Mouse (Mus musculus) hindbrain, embryonic 11.5 days (tissue): Measurements from ENCODE around the gene Lrguk. TPM values are rescaled to one million over a fixed set of nuclear protein-coding genes. Genes with fewer than 3 reads are reported as not detected.

Experiments used
- ATAC-seq: fragments of 200-750 bp; cut with Nextera tagmentation; 2 replicates; pipeline ENCODE4 v1.8.0; 2017; ENCODE audit warnings: mild to moderate bottlenecking, moderate TSS enrichment, moderate library complexity; ENCODE audit not compliant: low FRiP score
- DNase-seq: peaks from one replicate; pipeline ENCODE4 v3.0.0-alpha.2; 2015; ENCODE audit warnings: low spot score
- H3K27ac ChIP-seq: fragments of 300-500 bp; sonication (generic); 2 replicates; pipeline ENCODE4 v1.5.1; 2014; ENCODE audit warnings: mild to moderate bottlenecking, low read depth, low read length
- H3K27me3 ChIP-seq: fragments of 300-500 bp; sonication (generic); 2 replicates; pipeline ENCODE4 v1.6.1; 2014; ENCODE audit warnings: mild to moderate bottlenecking, low read length, moderate library complexity, mixed read lengths; ENCODE audit not compliant: control insufficient read depth, insufficient read depth
- H3K36me3 ChIP-seq: fragments of 300-500 bp; sonication (generic); 2 replicates; pipeline ENCODE4 v1.6.1; 2014; ENCODE audit warnings: mild to moderate bottlenecking, low read length, moderate library complexity, mixed read lengths; ENCODE audit not compliant: control insufficient read depth, insufficient read depth
- H3K4me1 ChIP-seq: fragments of 300-500 bp; sonication (generic); replicated peaks from 2 replicates; pipeline ENCODE4 v1.6.1; 2014; ENCODE audit warnings: low read length, mixed read lengths; ENCODE audit not compliant: control insufficient read depth, insufficient read depth
- H3K4me2 ChIP-seq: fragments of 300-500 bp; sonication (generic); replicated peaks from 2 replicates; pipeline ENCODE4 v1.6.1; 2014; ENCODE audit warnings: mild to moderate bottlenecking, low read depth, low read length
- H3K4me3 ChIP-seq: fragments of 300-500 bp; sonication (generic); 2 replicates; pipeline ENCODE4 v1.5.1; 2014; ENCODE audit warnings: low read depth, low read length
- H3K9ac ChIP-seq: fragments of 300-500 bp; sonication (generic); 2 replicates; pipeline ENCODE4 v1.6.1; 2014; ENCODE audit warnings: low read depth, low read length
- H3K9me3 ChIP-seq: fragments of 300-500 bp; sonication (generic); 2 replicates; pipeline ENCODE4 v1.6.1; 2016; ENCODE audit warnings: low read length; ENCODE audit not compliant: control insufficient read depth
- WGBS: fragments of 180-500 bp; shearing (Covaris S2); extraction: QIAGEN DNeasy Blood & Tissue Kit; methylation state at CpG from one replicate; pipeline ENCODE4 v1.1.7; 2014; 5-methylcytosine and 5-hydroxymethylcytosine counted together
- polyA plus RNA-seq: library from polyadenylated mRNA; unstranded; fragments of >200 nt; fragmentation: Nextera tagmentation; extraction: Ambion mirVana; gene quantifications from 2 replicates; pipeline ENCODE4 v1.2.1, GENCODE M21; 2014

Gene Lrguk
- polyA plus RNA-seq, 1 experiment from 2014 or later, result 1.9 TPM

GRCm38 (mm10) chr6:34083471-34083870 lies 54.2 kb downstream of the Lrguk start:
- ATAC-seq (no peak), DNase-seq (no peak)
- Histone ChIP-seq H3K27ac (no peak overlapping the region), H3K36me3 (no peaks in the 10 kb centered on the region), H3K4me2 (no peak overlapping the region), H3K27me3 (no peaks in the 10 kb centered on the region), H3K4me1 (no peaks in the 10 kb centered on the region), H3K9ac (no peak overlapping the region), H3K9me3 (no peaks in the 10 kb centered on the region), H3K4me3 (no peak overlapping the region)
- 96% methylated on average over 5 of the region's 5 CpGs for WGBS

GRCm38 (mm10) chr6:34087701-34088100 lies 58.5 kb downstream of the Lrguk start:
- Histone ChIP-seq H3K4me2 (no peak overlapping the region), H3K4me3 (no peak overlapping the region), H3K9me3 (no peaks in the 10 kb centered on the region), H3K27ac (no peak overlapping the region), H3K36me3 (no peaks in the 10 kb centered on the region), H3K4me1 (no peaks in the 10 kb centered on the region), H3K27me3 (no peaks in the 10 kb centered on the region), H3K9ac (no peak overlapping the region)
- WGBS, result 95% methylated on average over 4 of the region's 4 CpGs
- ATAC-seq (no peak), DNase-seq (no peak)

GRCm38 (mm10) chr6:34088986-34089385 lies 59.7 kb downstream of the Lrguk start:
- Histone ChIP-seq H3K4me1 (no peaks in the 10 kb centered on the region), H3K27ac (no peak overlapping the region), H3K9ac (no peak overlapping the region), H3K36me3 (no peaks in the 10 kb centered on the region), H3K27me3 (no peaks in the 10 kb centered on the region), H3K4me3 (no peak overlapping the region), H3K4me2 (no peak overlapping the region), H3K9me3 (no peaks in the 10 kb centered on the region)
- ATAC-seq (no peak), DNase-seq (no peak)
- 87% methylated on average over 3 of the region's 3 CpGs for WGBS

- H3K27me3 ChIP-seq, result no peaks in the 10 kb centered on the region
- no peaks in the 10 kb centered on the region for H3K36me3 ChIP-seq
- ATAC-seq (no peak), DNase-seq (no peak)
- no peaks in the 10 kb centered on the region for H3K9me3 ChIP-seq
- 73% methylated on average over 3 of the region's 3 CpGs for WGBS
- H3K4me1 ChIP-seq, result no peaks in the 10 kb centered on the region
- H3K4me3 ChIP-seq, result no peak overlapping the region
- no peak overlapping the region for H3K9ac ChIP-seq
- no peak overlapping the region for H3K27ac ChIP-seq
- no peak overlapping the region for H3K4me2 ChIP-seq
These were observed 62.3 kb downstream of the Lrguk start for GRCm38 (mm10) chr6:34091537-34091936.

- no peaks in the 10 kb centered on the region for H3K4me1 ChIP-seq
- no peaks in the 10 kb centered on the region for H3K36me3 ChIP-seq
- no peak overlapping the region for H3K9ac ChIP-seq
- H3K27me3 ChIP-seq, result no peaks in the 10 kb centered on the region
- no peak overlapping the region for H3K4me3 ChIP-seq
- no peak overlapping the region for H3K27ac ChIP-seq
- 85% methylated on average over 6 of the region's 6 CpGs for WGBS
- H3K4me2 ChIP-seq, result no peak overlapping the region
- H3K9me3 ChIP-seq, result no peaks in the 10 kb centered on the region
- DNase-seq, result no peak
- no peak for ATAC-seq
These were observed 67.0 kb downstream of the Lrguk start for GRCm38 (mm10) chr6:34096274-34096673.

GRCm38 (mm10) chr6:34096905-34097304 lies 67.7 kb downstream of the Lrguk start:
- no peaks in the 10 kb centered on the region for H3K36me3 ChIP-seq
- WGBS, result 91% methylated on average over 4 of the region's 4 CpGs
- no peaks in the 10 kb centered on the region for H3K9me3 ChIP-seq
- no peaks in the 10 kb centered on the region for H3K4me1 ChIP-seq
- DNase-seq (no peak), ATAC-seq (no peak)
- no peak overlapping the region for H3K9ac ChIP-seq
- H3K4me3 ChIP-seq, result no peak overlapping the region
- no peak overlapping the region for H3K27ac ChIP-seq
- no peak overlapping the region for H3K4me2 ChIP-seq
- H3K27me3 ChIP-seq, result no peaks in the 10 kb centered on the region

GRCm38 (mm10) chr6:34099725-34100124 lies 70.5 kb downstream of the Lrguk start:
- Histone ChIP-seq H3K9ac (no peak overlapping the region), H3K27ac (no peak overlapping the region), H3K4me2 (no peak overlapping the region), H3K36me3 (no peaks in the 10 kb centered on the region), H3K9me3 (no peaks in the 10 kb centered on the region), H3K27me3 (no peaks in the 10 kb centered on the region), H3K4me1 (no peaks in the 10 kb centered on the region), H3K4me3 (no peak overlapping the region)
- no peak for DNase-seq
- ATAC-seq, result no peak
- WGBS, result 91% methylated on average over 6 of the region's 6 CpGs

GRCm38 (mm10) chr6:34101531-34102396 lies 72.5 kb downstream of the Lrguk start:
- Histone ChIP-seq H3K4me3 (no peak overlapping the region), H3K4me2 (no peak overlapping the region), H3K36me3 (no peaks in the 10 kb centered on the region), H3K9ac (no peak overlapping the region), H3K27me3 (no peaks in the 10 kb centered on the region), H3K9me3 (no peaks in the 10 kb centered on the region), H3K4me1 (no peaks in the 10 kb centered on the region), H3K27ac (no peak overlapping the region)
- WGBS, result 86% methylated on average over 15 of the region's 15 CpGs
- ATAC-seq, result no peak
- no peak for DNase-seq

GRCm38 (mm10) chr6:34103251-34103920 lies 74.1 kb downstream of the Lrguk start:
- no peak overlapping the region for H3K4me2 ChIP-seq
- H3K4me1 ChIP-seq, result no peaks in the 10 kb centered on the region
- H3K36me3 ChIP-seq, result no peaks in the 10 kb centered on the region
- H3K27me3 ChIP-seq, result no peaks in the 10 kb centered on the region
- H3K9ac ChIP-seq, result no peak overlapping the region
- DNase-seq (no peak), ATAC-seq (no peak)
- no peak overlapping the region for H3K4me3 ChIP-seq
- no peak overlapping the region for H3K27ac ChIP-seq
- no peaks in the 10 kb centered on the region for H3K9me3 ChIP-seq
- WGBS, result 89% methylated on average over 17 of the region's 17 CpGs
